Mouse (Mus musculus): ENCODE data around the gene Btbd11.
A peak's percentile ranks its signal among the peaks of the same experiment; 100 is the strongest.

Btbd11 gene

DNA sequence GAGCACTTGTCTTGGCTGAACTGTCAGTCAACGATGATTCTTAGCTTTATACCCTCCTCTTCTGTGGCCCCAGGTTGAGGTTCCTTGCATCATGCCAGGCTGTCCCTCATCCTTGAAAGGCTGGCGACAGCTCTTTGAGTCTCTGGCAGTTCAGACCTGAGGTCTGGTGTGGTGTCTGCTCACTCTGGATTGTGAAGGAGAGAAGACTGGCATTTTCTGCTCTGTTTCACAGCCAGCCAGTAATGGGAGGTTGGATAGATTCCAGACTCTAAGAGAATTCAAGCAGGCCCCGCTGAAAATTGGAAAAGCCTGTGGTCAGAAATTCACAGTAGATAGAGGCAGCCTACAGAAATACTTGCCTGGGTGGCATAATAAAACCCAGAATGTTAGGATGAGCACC is 87.3 kb downstream of the Btbd11 start:
- TF ChIP-seq CTCF (conservative IDR thresholded peaks at IDR 0.05; ENCODE audit: low read length) (no peak), NANOG (IDR thresholded peaks at IDR 0.05; ENCODE audit: borderline replicate concordance, low read length) (no peak), POU5F1 (IDR thresholded peaks at IDR 0.05; ENCODE audit: borderline replicate concordance, low read length) (no peak)
- H3K4me1 ChIP-seq (replicated peaks; ENCODE audit: low read depth, low read length) = peaks cover 39% of the 10 kb centered on the region

DNA sequence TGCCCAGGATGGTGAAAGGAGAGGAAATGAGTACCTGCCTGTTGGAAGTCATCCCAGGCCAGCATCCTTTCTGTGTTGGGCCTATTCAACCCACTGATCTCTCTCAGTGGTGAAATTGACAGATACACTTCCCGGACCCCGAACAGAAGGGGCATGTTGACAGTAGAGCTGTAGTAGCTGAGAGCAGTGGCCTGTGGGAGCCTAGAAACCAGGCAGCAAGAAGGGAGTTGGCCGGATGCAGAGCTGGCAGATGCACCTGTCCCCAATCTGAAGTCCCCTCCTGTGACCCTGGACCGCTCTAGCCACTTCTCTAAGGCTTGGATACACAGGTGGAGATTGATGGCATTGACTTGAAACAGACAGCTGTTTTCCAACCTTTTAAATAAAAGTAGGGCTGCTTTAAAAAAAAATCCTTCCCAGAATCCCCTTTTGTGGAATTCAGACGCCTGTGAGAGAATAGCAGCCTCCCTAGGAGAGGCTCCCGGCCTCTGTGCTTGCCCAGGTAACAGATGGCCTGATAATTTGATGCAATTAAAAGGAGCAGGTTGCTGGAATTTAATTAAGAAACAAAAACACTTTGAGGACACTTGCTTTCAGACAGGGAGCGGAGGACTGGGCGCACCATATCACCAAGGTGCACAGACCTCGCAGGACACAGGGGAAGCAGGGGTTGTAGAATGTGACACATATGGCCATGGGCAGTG is 89.2 kb downstream of the Btbd11 start:
- H3K9me3 ChIP-seq (ENCODE audit: low read length) = no peaks in the 10 kb centered on the region
- H3K36me3 ChIP-seq (ENCODE audit: insufficient read depth, low read length) = no peaks in the 10 kb centered on the region
- H3K4me1 ChIP-seq (replicated peaks; ENCODE audit: low read depth, low read length) = peaks cover 55% of the 10 kb centered on the region
- no peak overlapping the region for H3K4me3 ChIP-seq (replicated peaks; ENCODE audit: low read length)
- H3K27me3 ChIP-seq (ENCODE audit: insufficient read depth, low read length) = no peaks in the 10 kb centered on the region
- no peak for TF ChIP-seq NANOG (IDR thresholded peaks at IDR 0.05; ENCODE audit: borderline replicate concordance, low read length)
- no peak for TF ChIP-seq POU5F1 (IDR thresholded peaks at IDR 0.05; ENCODE audit: borderline replicate concordance, low read length)
- no peak for TF ChIP-seq CTCF (conservative IDR thresholded peaks at IDR 0.05; ENCODE audit: low read length)

More for the DNA sequence above, 87.3 kb downstream of the Btbd11 start:
- Histone ChIP-seq H3K4me3 (replicated peaks; ENCODE audit: low read length) (no peak overlapping the region), H3K27me3 (ENCODE audit: insufficient read depth, low read length) (no peaks in the 10 kb centered on the region), H3K9me3 (ENCODE audit: low read length) (no peaks in the 10 kb centered on the region), H3K36me3 (ENCODE audit: insufficient read depth, low read length) (no peaks in the 10 kb centered on the region)

DNA sequence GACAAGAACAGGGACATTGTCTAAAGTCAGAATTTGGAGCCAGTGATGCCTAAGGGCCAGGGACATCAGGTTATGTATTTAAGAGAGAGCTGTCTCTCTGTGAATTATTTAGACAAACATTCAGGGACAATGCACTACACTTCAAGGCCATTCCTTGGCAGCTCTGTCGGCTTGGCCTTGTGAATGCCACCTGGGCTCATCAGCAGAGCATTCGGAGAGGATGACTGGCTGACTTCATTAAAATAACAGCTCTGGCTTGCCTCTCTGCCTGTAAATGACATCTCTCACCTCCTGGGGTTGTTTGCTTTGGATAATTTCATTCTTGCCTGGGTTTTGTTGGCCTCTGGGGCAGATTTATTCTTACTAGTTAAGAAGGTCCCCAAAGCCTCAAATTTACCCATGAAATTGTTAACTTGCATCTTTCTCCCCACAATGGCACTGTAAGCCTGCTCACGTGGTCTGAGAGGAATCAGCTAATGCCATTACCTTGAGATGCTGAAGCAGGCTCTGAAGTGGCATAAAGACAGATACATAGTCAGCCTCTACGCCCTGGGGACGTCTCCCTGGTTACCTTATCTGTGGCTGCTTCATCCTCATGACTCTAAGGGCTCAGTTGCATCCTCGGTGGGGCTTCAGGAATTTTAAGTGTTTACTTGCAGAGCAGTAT is 93.5 kb downstream of the Btbd11 start:
- peaks cover 51% of the 10 kb centered on the region for H3K4me1 ChIP-seq (replicated peaks; ENCODE audit: low read depth, low read length)
- H3K36me3 ChIP-seq (ENCODE audit: insufficient read depth, low read length) = no peaks in the 10 kb centered on the region
- H3K4me3 ChIP-seq (replicated peaks; ENCODE audit: low read length) = no peak overlapping the region
- peaks cover 7% of the 10 kb centered on the region; the same call in 1 of the 2 replicates for H3K9me3 ChIP-seq (ENCODE audit: low read length)
- H3K27me3 ChIP-seq (ENCODE audit: insufficient read depth, low read length) = no peaks in the 10 kb centered on the region
- TF ChIP-seq CTCF (conservative IDR thresholded peaks at IDR 0.05; ENCODE audit: low read length) (no peak), POU5F1 (IDR thresholded peaks at IDR 0.05; ENCODE audit: borderline replicate concordance, low read length) (no peak), NANOG (IDR thresholded peaks at IDR 0.05; ENCODE audit: borderline replicate concordance, low read length) (no peak)

DNA sequence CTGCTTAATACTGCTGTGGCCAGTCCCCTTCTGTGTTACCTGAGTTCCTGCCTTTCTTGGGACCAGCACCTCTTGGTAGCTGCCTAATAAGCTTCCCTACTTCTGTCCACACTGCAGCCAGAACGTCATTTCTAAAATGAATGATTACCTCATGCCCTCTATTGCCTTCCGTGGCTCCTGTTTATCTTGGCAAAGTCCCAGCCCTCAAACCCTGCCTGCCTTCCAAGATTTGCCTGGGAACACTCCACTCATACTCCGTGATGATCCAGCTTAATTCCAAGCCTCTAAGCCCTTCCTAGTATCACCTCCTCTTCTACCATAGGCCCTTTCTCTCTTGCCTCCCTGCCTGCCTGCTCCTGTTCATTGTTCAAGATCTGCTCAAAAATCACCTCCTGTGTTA is 94.5 kb downstream of the Btbd11 start:
- TF ChIP-seq POU5F1 (IDR thresholded peaks at IDR 0.05; ENCODE audit: borderline replicate concordance, low read length) (no peak), NANOG (IDR thresholded peaks at IDR 0.05; ENCODE audit: borderline replicate concordance, low read length) (no peak), CTCF (conservative IDR thresholded peaks at IDR 0.05; ENCODE audit: low read length) (no peak)
- Histone ChIP-seq H3K36me3 (ENCODE audit: insufficient read depth, low read length) (no peaks in the 10 kb centered on the region), H3K4me1 (replicated peaks; ENCODE audit: low read depth, low read length) (peaks cover 41% of the 10 kb centered on the region), H3K27me3 (ENCODE audit: insufficient read depth, low read length) (no peaks in the 10 kb centered on the region), H3K4me3 (replicated peaks; ENCODE audit: low read length) (no peak overlapping the region), H3K9me3 (ENCODE audit: low read length) (peaks cover 7% of the 10 kb centered on the region; the same call in 1 of the 2 replicates)

DNA sequence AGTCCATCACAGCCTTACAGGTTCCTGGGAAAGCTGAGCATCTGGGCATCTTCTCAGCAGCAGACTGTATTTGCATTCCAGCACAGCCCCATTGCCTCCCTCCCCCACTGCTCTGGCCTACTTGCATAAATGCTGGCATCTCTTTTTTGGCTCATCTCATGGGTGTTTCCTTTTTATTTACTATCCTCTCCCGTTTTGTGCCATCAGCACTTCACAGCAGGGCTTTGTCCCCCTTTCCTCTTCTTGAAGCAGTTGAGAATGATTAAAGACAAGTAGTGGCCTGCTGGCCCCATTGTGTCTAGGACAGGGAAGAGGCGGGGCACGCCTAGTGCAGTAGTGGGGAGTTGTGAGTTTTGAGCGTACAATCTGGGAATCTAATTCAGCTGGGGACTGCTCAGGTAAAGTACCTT is 95.5 kb downstream of the Btbd11 start:
- Histone ChIP-seq H3K4me3 (replicated peaks; ENCODE audit: low read length) (peak overlapping the region; percentile 29; the same call in 1 of the 2 replicates), H3K4me1 (replicated peaks; ENCODE audit: low read depth, low read length) (peaks cover 38% of the 10 kb centered on the region), H3K9me3 (ENCODE audit: low read length) (peaks cover 7% of the 10 kb centered on the region; the same call in 1 of the 2 replicates), H3K27me3 (ENCODE audit: insufficient read depth, low read length) (no peaks in the 10 kb centered on the region), H3K36me3 (ENCODE audit: insufficient read depth, low read length) (no peaks in the 10 kb centered on the region)
- TF ChIP-seq CTCF (conservative IDR thresholded peaks at IDR 0.05; ENCODE audit: low read length) (no peak), NANOG (IDR thresholded peaks at IDR 0.05; ENCODE audit: borderline replicate concordance, low read length) (no peak), POU5F1 (IDR thresholded peaks at IDR 0.05; ENCODE audit: borderline replicate concordance, low read length) (no peak)

DNA sequence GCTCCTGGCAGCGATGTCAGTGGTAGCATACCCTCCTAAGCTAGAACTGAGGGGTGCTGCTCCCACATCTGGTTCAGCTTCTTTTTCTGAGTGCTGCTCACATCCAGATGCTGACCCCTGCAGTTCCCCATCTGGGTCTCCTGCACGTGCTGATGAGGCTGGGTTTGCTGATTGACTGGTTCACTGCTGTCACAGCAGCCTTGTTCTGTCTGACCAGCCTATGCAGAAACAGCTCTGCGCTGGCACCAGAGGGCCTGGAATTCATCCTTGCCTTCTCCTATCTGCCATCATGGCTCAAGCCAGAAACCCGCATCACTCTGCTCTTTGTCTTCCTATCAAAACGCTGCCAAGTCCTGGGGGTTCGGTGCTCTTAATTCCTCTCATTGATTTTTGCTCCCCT is 95.9 kb downstream of the Btbd11 start:
- no peak for TF ChIP-seq POU5F1 (IDR thresholded peaks at IDR 0.05; ENCODE audit: borderline replicate concordance, low read length)
- no peak for TF ChIP-seq CTCF (conservative IDR thresholded peaks at IDR 0.05; ENCODE audit: low read length)
- TF ChIP-seq NANOG (IDR thresholded peaks at IDR 0.05; ENCODE audit: borderline replicate concordance, low read length) = no peak
- H3K27me3 ChIP-seq (ENCODE audit: insufficient read depth, low read length) = no peaks in the 10 kb centered on the region
- no peaks in the 10 kb centered on the region for H3K36me3 ChIP-seq (ENCODE audit: insufficient read depth, low read length)
- no peak overlapping the region for H3K4me3 ChIP-seq (replicated peaks; ENCODE audit: low read length)
- H3K4me1 ChIP-seq (replicated peaks; ENCODE audit: low read depth, low read length) = peaks cover 38% of the 10 kb centered on the region
- H3K9me3 ChIP-seq (ENCODE audit: low read length) = peaks cover 7% of the 10 kb centered on the region; the same call in 1 of the 2 replicates

DNA sequence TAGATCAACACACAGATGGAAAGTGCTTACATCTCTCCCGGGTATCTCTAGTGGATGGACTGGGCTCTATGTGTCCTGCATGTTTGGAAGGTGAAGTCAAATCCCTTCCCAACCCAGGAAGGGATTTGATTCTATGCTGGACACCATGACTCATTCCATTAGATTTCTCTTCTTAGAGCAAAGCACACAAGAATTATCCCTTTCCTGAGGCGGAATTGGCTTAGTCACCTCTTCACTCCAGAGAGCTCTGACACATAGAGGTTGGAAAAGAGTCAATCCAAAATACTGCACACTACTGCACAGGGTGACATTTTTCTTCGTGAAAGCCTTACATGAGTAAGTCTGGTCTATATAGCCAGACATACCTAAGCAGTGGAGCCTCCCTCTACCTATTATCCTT is 99.8 kb downstream of the Btbd11 start:
- peaks cover 15% of the 10 kb centered on the region for H3K4me1 ChIP-seq (replicated peaks; ENCODE audit: low read depth, low read length)
- no peaks in the 10 kb centered on the region for H3K36me3 ChIP-seq (ENCODE audit: insufficient read depth, low read length)
- no peak for TF ChIP-seq NANOG (IDR thresholded peaks at IDR 0.05; ENCODE audit: borderline replicate concordance, low read length)
- no peak for TF ChIP-seq CTCF (conservative IDR thresholded peaks at IDR 0.05; ENCODE audit: low read length)
- no peak for TF ChIP-seq POU5F1 (IDR thresholded peaks at IDR 0.05; ENCODE audit: borderline replicate concordance, low read length)
- H3K9me3 ChIP-seq (ENCODE audit: low read length) = peaks cover 15% of the 10 kb centered on the region
- H3K27me3 ChIP-seq (ENCODE audit: insufficient read depth, low read length) = no peaks in the 10 kb centered on the region
- no peak overlapping the region for H3K4me3 ChIP-seq (replicated peaks; ENCODE audit: low read length)

DNA sequence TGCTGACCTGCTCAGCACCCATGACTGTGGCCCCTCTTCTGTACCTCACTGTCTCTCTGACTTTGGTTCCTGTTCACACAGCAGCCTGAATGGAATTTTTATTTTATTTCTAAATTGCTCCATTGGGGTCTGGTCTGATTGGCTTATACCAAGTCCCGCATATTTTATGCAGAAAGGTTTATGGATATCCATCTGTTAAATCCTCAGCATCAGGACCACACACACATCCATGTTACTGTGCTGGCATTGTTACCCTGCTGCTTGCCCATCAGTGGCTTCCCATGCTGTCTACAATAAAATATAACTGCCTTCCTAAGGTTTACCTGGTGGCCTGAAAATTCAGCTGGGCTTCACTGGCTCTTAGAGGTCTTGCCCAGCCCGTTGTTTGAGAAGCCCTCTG is 106.0 kb downstream of the Btbd11 start:
- Histone ChIP-seq H3K4me1 (replicated peaks; ENCODE audit: low read depth, low read length) (peaks cover 12% of the 10 kb centered on the region), H3K9me3 (ENCODE audit: low read length) (peaks cover 7% of the 10 kb centered on the region), H3K27me3 (ENCODE audit: insufficient read depth, low read length) (no peaks in the 10 kb centered on the region), H3K4me3 (replicated peaks; ENCODE audit: low read length) (no peak overlapping the region), H3K36me3 (ENCODE audit: insufficient read depth, low read length) (no peaks in the 10 kb centered on the region)
- TF ChIP-seq POU5F1 (IDR thresholded peaks at IDR 0.05; ENCODE audit: borderline replicate concordance, low read length) (no peak), CTCF (conservative IDR thresholded peaks at IDR 0.05; ENCODE audit: low read length) (no peak), NANOG (IDR thresholded peaks at IDR 0.05; ENCODE audit: borderline replicate concordance, low read length) (no peak)

Data from E14TG2a.4 (cell line).